Mouse (Mus musculus) kidney, embryonic 15.5 days (tissue): ENCODE results near the gene Myo1c. TPM values are rescaled to one million over a fixed set of nuclear protein-coding genes. Genes with fewer than 3 reads are reported as not detected.

ENCODE experiments used
- ATAC-seq: fragments of 200-750 bp; cut with Nextera tagmentation; replicated peaks from 2 replicates; pipeline ENCODE4 v1.8.0; 2017; ENCODE audit warnings: moderate TSS enrichment; ENCODE audit not compliant: low FRiP score
- H3K27ac ChIP-seq: fragments of 300-500 bp; sonication (generic); 2 replicates; pipeline ENCODE4 v1.5.1; 2015; ENCODE audit warnings: mild to moderate bottlenecking, inconsistent platforms
- H3K27me3 ChIP-seq: fragments of 300-500 bp; sonication (generic); 2 replicates; pipeline ENCODE4 v1.6.1; 2015; ENCODE audit warnings: inconsistent platforms
- H3K36me3 ChIP-seq: fragments of 300-500 bp; sonication (generic); 2 replicates; pipeline ENCODE4 v1.6.1; 2015; ENCODE audit warnings: inconsistent platforms
- H3K4me1 ChIP-seq: fragments of 300-500 bp; sonication (generic); 2 replicates; pipeline ENCODE4 v1.6.1; 2015; ENCODE audit warnings: inconsistent platforms
- H3K4me2 ChIP-seq: fragments of 300-500 bp; sonication (generic); 2 replicates; pipeline ENCODE4 v1.6.1; 2015; ENCODE audit warnings: moderate library complexity, mild to moderate bottlenecking, inconsistent platforms
- H3K4me3 ChIP-seq: fragments of 300-500 bp; sonication (generic); replicated peaks from 2 replicates; pipeline ENCODE4 v1.5.1; 2015; ENCODE audit warnings: mild to moderate bottlenecking, inconsistent platforms
- H3K9ac ChIP-seq: fragments of 300-500 bp; sonication (generic); 2 replicates; pipeline ENCODE4 v1.6.1; 2015; ENCODE audit warnings: mild to moderate bottlenecking, inconsistent platforms
- H3K9me3 ChIP-seq: fragments of 300-500 bp; sonication (generic); replicated peaks from 2 replicates; pipeline ENCODE4 v1.6.1; 2016; ENCODE audit warnings: inconsistent platforms
- WGBS: fragments of 180-500 bp; shearing (Covaris S2); methylation state at CpG from one replicate; pipeline ENCODE4 v1.1.7; 2015; ENCODE audit warnings: mixed read lengths; 5-methylcytosine and 5-hydroxymethylcytosine counted together
- polyA plus RNA-seq: library from polyadenylated mRNA; unstranded; fragments of >200 nt; fragmentation: Nextera tagmentation; extraction: Ambion mirVana; gene quantifications from 2 replicates; pipeline ENCODE4 v1.2.1, GENCODE M21; 2015

Gene Myo1c
- polyA plus RNA-seq, 1 experiment from 2014 or later, result 67.6 TPM

DNA sequence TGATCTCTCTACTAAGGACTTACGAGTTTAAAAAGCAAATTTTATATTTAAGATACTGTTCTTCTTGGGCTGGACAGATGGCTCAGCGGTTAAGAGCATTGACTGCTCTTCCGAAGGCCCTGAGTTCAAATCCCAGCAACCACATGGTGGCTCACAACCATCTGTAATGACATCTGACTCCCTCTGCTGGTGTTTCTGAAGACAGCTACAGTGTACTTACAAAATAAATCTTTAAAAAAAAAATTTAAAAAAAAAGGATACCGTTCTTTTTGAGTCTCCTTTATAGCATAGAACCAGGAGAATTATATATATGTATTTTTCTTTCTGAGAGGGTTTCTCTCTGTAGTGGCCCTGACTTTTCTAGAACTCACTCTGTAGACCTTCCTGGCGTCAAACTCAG lies 50.3 kb downstream of the Myo1c start:
- H3K36me3 ChIP-seq, result peaks cover 89% of the 10 kb centered on the region
- H3K4me1 ChIP-seq, result no peaks in the 10 kb centered on the region
- WGBS, result 95% methylated on average over 5 of the region's 5 CpGs

GRCm38 (mm10) chr11:75702761-75703160 lies 52.5 kb downstream of the Myo1c start:
- H3K4me3 ChIP-seq, result no peak overlapping the region
- H3K4me1 ChIP-seq, result no peaks in the 10 kb centered on the region
- no peak overlapping the region for H3K4me2 ChIP-seq
- H3K27me3 ChIP-seq, result no peaks in the 10 kb centered on the region
- peaks cover 91% of the 10 kb centered on the region for H3K36me3 ChIP-seq
- no peak for ATAC-seq
- H3K27ac ChIP-seq, result no peak overlapping the region
- WGBS, result 87% methylated on average over 6 of the region's 6 CpGs
- no peaks in the 10 kb centered on the region for H3K9me3 ChIP-seq
- H3K9ac ChIP-seq, result no peak overlapping the region

More for the DNA sequence above, 50.3 kb downstream of the Myo1c start:
- H3K27ac ChIP-seq, result no peak overlapping the region
- no peak overlapping the region for H3K9ac ChIP-seq
- H3K4me2 ChIP-seq, result no peak overlapping the region
- no peak overlapping the region for H3K4me3 ChIP-seq
- H3K27me3 ChIP-seq, result no peaks in the 10 kb centered on the region
- no peaks in the 10 kb centered on the region for H3K9me3 ChIP-seq
- no peak for ATAC-seq

DNA sequence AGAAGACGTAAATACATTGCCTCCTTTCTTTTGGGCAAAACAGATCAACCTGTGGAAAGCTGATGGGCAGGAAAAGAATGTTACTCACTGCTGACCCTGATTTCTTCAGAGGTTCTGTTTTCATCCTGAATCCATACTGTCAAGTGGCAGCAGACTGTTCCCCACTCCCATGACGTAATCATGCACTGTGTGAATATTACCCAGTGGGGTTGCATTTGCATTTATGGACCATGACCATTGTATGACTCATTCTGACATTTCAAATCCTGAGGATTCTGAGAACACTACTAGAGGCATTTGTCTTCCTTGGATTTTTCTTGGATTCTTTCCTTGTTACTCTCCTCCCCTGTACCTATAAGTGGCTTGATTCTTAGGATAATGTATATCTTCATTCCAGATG lies 53.4 kb downstream of the Myo1c start:
- Histone ChIP-seq H3K4me3 (no peak overlapping the region), H3K27me3 (no peaks in the 10 kb centered on the region), H3K27ac (no peak overlapping the region), H3K4me2 (no peak overlapping the region), H3K4me1 (no peaks in the 10 kb centered on the region), H3K36me3 (peaks cover 87% of the 10 kb centered on the region), H3K9ac (no peak overlapping the region), H3K9me3 (no peaks in the 10 kb centered on the region)
- WGBS, result 90% methylated on average over 2 of the region's 2 CpGs
- no peak for ATAC-seq

DNA sequence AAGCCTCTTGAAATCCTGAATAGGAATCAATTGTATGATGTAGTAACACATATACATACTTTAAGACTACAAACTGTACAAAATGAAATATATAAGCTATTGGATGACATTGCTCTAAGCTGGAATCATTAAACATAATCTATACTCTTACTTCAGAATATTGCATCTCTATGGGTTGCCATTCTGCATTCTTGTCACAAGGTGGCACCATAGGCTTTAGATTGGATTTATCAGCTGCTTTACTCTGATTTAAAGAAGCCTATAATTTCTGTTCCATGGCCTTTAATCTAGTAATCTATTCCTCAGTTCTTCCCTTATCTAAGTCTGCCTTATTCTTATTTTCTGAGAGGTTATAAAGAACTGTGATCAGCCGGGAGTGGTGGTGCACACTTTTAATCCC lies 63.6 kb downstream of the Myo1c start:
- H3K36me3 ChIP-seq, result no peaks in the 10 kb centered on the region
- H3K4me3 ChIP-seq, result no peak overlapping the region
- no peak overlapping the region for H3K4me2 ChIP-seq
- H3K27me3 ChIP-seq, result no peaks in the 10 kb centered on the region
- 95% methylated on average over 1 of the region's 1 CpGs for whole genome bisulfite sequencing
- no peaks in the 10 kb centered on the region for H3K4me1 ChIP-seq
- H3K27ac ChIP-seq, result no peak overlapping the region
- H3K9ac ChIP-seq, result no peak overlapping the region
- H3K9me3 ChIP-seq, result peaks cover 4% of the 10 kb centered on the region; the same call in 1 of the 2 replicates
- no peak for ATAC-seq

DNA sequence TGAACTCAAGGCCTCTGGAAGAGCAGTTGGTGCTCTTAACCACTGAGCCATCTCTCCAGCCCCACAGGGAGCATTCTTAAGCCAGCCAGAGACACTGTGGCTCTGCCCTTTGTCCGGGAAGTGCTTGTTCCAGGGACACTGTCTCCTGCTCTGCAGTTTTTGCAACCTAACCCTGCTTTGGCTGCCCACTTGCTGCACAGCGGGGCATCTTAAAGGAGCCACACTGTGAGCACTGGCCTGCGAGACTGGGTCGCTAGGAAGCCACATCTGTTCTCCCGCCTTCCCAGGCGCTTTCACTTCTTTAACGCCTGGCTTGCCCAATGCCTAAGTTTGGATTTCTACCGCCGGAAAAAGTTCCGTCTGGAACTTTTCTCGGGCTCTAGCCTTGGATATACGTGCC lies 65.3 kb downstream of the Myo1c start:
- no peak overlapping the region for H3K27ac ChIP-seq
- no peak overlapping the region; the same call in 1 of the 2 replicates for H3K4me2 ChIP-seq
- no peaks in the 10 kb centered on the region for H3K36me3 ChIP-seq
- peaks cover 4% of the 10 kb centered on the region; the same call in 1 of the 2 replicates for H3K9me3 ChIP-seq
- WGBS, result 34% methylated on average over 12 of the region's 12 CpGs
- H3K27me3 ChIP-seq, result no peaks in the 10 kb centered on the region
- no peak for ATAC-seq
- no peak overlapping the region for H3K9ac ChIP-seq
- H3K4me1 ChIP-seq, result no peaks in the 10 kb centered on the region
- H3K4me3 ChIP-seq, result no peak overlapping the region

GRCm38 (mm10) chr11:75716661-75717325 lies 66.5 kb downstream of the Myo1c start:
- 73% methylated on average over 8 of the region's 8 CpGs for WGBS
- no peaks in the 10 kb centered on the region for H3K27me3 ChIP-seq
- no peaks in the 10 kb centered on the region for H3K36me3 ChIP-seq
- no peak overlapping the region for H3K27ac ChIP-seq
- H3K4me3 ChIP-seq, result no peak overlapping the region
- ATAC-seq, result no peak
- no peak overlapping the region for H3K4me2 ChIP-seq
- no peaks in the 10 kb centered on the region for H3K4me1 ChIP-seq
- no peak overlapping the region for H3K9ac ChIP-seq
- H3K9me3 ChIP-seq, result peaks cover 15% of the 10 kb centered on the region

- WGBS, result 58% methylated on average over 4 of the region's 4 CpGs
- Histone ChIP-seq H3K4me1 (no peaks in the 10 kb centered on the region), H3K36me3 (no peaks in the 10 kb centered on the region), H3K4me2 (no peak overlapping the region), H3K9ac (no peak overlapping the region), H3K27me3 (no peaks in the 10 kb centered on the region), H3K9me3 (peaks cover 11% of the 10 kb centered on the region; the same call in 1 of the 2 replicates), H3K27ac (no peak overlapping the region), H3K4me3 (no peak overlapping the region)
- no peak for ATAC-seq
Measured at GRCm38 (mm10) chr11:75722339-75722738, 72.0 kb downstream of the Myo1c start.

Other genes with a start within 250 kb of the Myo1c start
- gene Serpinf1, start 227.8 kb upstream of the Myo1c start, polyA plus RNA-seq, result 129 and 140 TPM in 2 replicates
- gene Serpinf2, start 210.9 kb upstream of the Myo1c start, polyA plus RNA-seq, result 35.4 and 47.2 TPM in 2 replicates
- 5.0 and 6.2 TPM in 2 replicates for gene Wdr81, start 195.8 kb upstream of the Myo1c start, polyA plus RNA-seq
- gene Tlcd2, start 188.8 kb upstream of the Myo1c start, polyA plus RNA-seq, result 22.6 and 24.5 TPM in 2 replicates
- gene Prpf8, start 163.7 kb upstream of the Myo1c start, polyA plus RNA-seq, result 54.6 and 61.7 TPM in 2 replicates
- gene Rilp, start 140.4 kb upstream of the Myo1c start, polyA plus RNA-seq, result 1.3 TPM in 2 replicates
- 15.0 and 15.4 TPM in 2 replicates for gene Scarf1, start 137.0 kb upstream of the Myo1c start, polyA plus RNA-seq
- 7.5 and 8.0 TPM in 2 replicates for gene Slc43a2, start 118.8 kb upstream of the Myo1c start, polyA plus RNA-seq
- 77.6 and 83.5 TPM in 2 replicates for gene Pitpna, start 62.4 kb upstream of the Myo1c start, polyA plus RNA-seq
- gene Inpp5k, start 19.5 kb upstream of the Myo1c start, polyA plus RNA-seq, result 26.6 and 28.7 TPM in 2 replicates
- 119 and 131 TPM in 2 replicates for gene Crk, start 28.8 kb downstream of the Myo1c start, polyA plus RNA-seq
- 963 and 1,014 TPM in 2 replicates for gene Ywhae, start 82.4 kb downstream of the Myo1c start, polyA plus RNA-seq
- gene Doc2b, start 145.5 kb downstream of the Myo1c start, polyA plus RNA-seq, result 1.0 and 1.4 TPM in 2 replicates